Comparison of ENCODE assay signal across 13 mouse cellular contexts in genomic region chr4:143383646-143384045, GRCm38 (mm10). TPM values are rescaled to one million over a fixed set of nuclear protein-coding genes. Genes with fewer than 3 reads are reported as not detected.
A peak's percentile ranks its signal among the peaks of the same experiment; 100 is the strongest.
DNase-seq lines count a peak whose midpoint lies in the region; ATAC-seq and TF ChIP-seq lines count a peak whose summit lies in the region.
"Had no signal": no experiment of that assay in that cellular context is flagged by ENCODE, and none has a peak within 500 bp of the region (broad histone marks: within the 10 kb centered on the region; RNA-seq: fewer than 3 reads in every experiment).

No protein-coding gene starts in this region.

- H3K36me3 ChIP-seq in embryonic facial prominence, embryonic 11.5 days (replicated peaks; ENCODE audit: control insufficient read depth, insufficient read depth, low read depth, low read length), result no peaks in the 10 kb centered on the region
- no peaks in the 10 kb centered on the region for H3K36me3 ChIP-seq in embryonic facial prominence, embryonic 10.5 days (replicated peaks)
- H3K36me3 ChIP-seq in limb, embryonic 11.5 days (ENCODE audit: control insufficient read depth, insufficient read depth, low read length), result no peaks in the 10 kb centered on the region
- H3K36me3 ChIP-seq in limb, embryonic 10.5 days, result no peaks in the 10 kb centered on the region
- H3K36me3 ChIP-seq: liver, embryonic 15.5 days had no signal

- no peak for ATAC-seq in embryonic facial prominence, embryonic 11.5 days (replicated peaks; ENCODE audit: insufficient number of reproducible peaks, low FRiP score, low TSS enrichment, low read depth)
- ATAC-seq in limb, embryonic 11.5 days (ENCODE audit: insufficient number of reproducible peaks, low FRiP score, low TSS enrichment, low read depth), result no peak
- ATAC-seq: intestine, embryonic 16.5 days had no signal

- H3K4me1 ChIP-seq in embryonic facial prominence, embryonic 11.5 days (ENCODE audit: control insufficient read depth, insufficient read depth, low read length), result no peaks in the 10 kb centered on the region
- H3K4me1 ChIP-seq in embryonic facial prominence, embryonic 10.5 days, result peaks cover 13% of the 10 kb centered on the region
- H3K4me1 ChIP-seq in limb, embryonic 11.5 days (ENCODE audit: control insufficient read depth, insufficient read depth, low read length), result no peaks in the 10 kb centered on the region
- H3K4me1 ChIP-seq in limb, embryonic 10.5 days, result no peaks in the 10 kb centered on the region
- H3K4me1 ChIP-seq in cortical plate, adult 2 months (ENCODE audit: control insufficient read depth, insufficient read depth, low read length), result no peaks in the 10 kb centered on the region
- H3K4me1 ChIP-seq: liver, embryonic 15.5 days had no signal

- TF ChIP-seq POLR2A in cortical plate, adult 2 months (IDR thresholded peaks at IDR 0.05; ENCODE audit: extremely low read depth, insufficient read depth, low read length), result no peak

- 42% methylated on average over 4 of the region's 4 CpGs for WGBS in embryonic facial prominence, embryonic 11.5 days
- WGBS in embryonic facial prominence, embryonic 10.5 days, result 43% methylated on average over 4 of the region's 4 CpGs
- 43% methylated on average over 4 of the region's 4 CpGs for WGBS in limb, embryonic 11.5 days
- WGBS in limb, embryonic 10.5 days, result 43% methylated on average over 4 of the region's 4 CpGs

- H3K4me3 ChIP-seq in embryonic facial prominence, embryonic 11.5 days (ENCODE audit: low read depth, low read length), result no peak overlapping the region
- no peak overlapping the region for H3K4me3 ChIP-seq in embryonic facial prominence, embryonic 10.5 days
- H3K4me3 ChIP-seq in limb, embryonic 11.5 days (ENCODE audit: low read depth, low read length), result no peak overlapping the region
- no peak overlapping the region for H3K4me3 ChIP-seq in limb, embryonic 10.5 days
- no peak overlapping the region for H3K4me3 ChIP-seq in cortical plate, adult 2 months (ENCODE audit: insufficient read depth, low read length)
- H3K4me3 ChIP-seq: liver, embryonic 15.5 days had no signal

- peak; percentile 46 for DNase-seq in embryonic facial prominence, embryonic 11.5 days (ENCODE audit: low spot score)
- DNase-seq in embryonic facial prominence, embryonic 10.5 days (ENCODE audit: low spot score), result no peak
- peak; percentile 36 for DNase-seq in limb, embryonic 11.5 days (ENCODE audit: low spot score)
- no peak for DNase-seq in limb, embryonic 10.5 days (ENCODE audit: low spot score)
- peak; percentile 14 for DNase-seq in A20 (ENCODE audit: low read depth, low spot score)
- no peak for DNase-seq in frontal cortex, postnatal 10 days (ENCODE audit: low spot score in 2 of 2)
- no peak for DNase-seq in frontal cortex, postnatal 14 days (ENCODE audit: low spot score in 2 of 2)
- DNase-seq: adrenal gland, adult 2 months; cerebellum, adult 9-10 months had no signal

- no peaks in the 10 kb centered on the region; the same call in 1 of the 2 replicates for H3K27me3 ChIP-seq in embryonic facial prominence, embryonic 11.5 days (ENCODE audit: control insufficient read depth, insufficient read depth, low read length)
- H3K27me3 ChIP-seq in embryonic facial prominence, embryonic 10.5 days (replicated peaks; ENCODE audit: low read depth, poor library complexity, severe bottlenecking), result peaks cover 15% of the 10 kb centered on the region
- H3K27me3 ChIP-seq in limb, embryonic 11.5 days (ENCODE audit: control insufficient read depth, insufficient read depth, low read length), result 0 out of 2 replicates have a peak, but pooled peaks cover 2% of the 10 kb centered on the region
- peaks cover 15% of the 10 kb centered on the region for H3K27me3 ChIP-seq in limb, embryonic 10.5 days (ENCODE audit: low read depth, poor library complexity, severe bottlenecking)

- H3K27ac ChIP-seq in embryonic facial prominence, embryonic 11.5 days (replicated peaks; ENCODE audit: low read depth, low read length), result no peak overlapping the region
- no peak overlapping the region for H3K27ac ChIP-seq in embryonic facial prominence, embryonic 10.5 days (replicated peaks)
- H3K27ac ChIP-seq in limb, embryonic 11.5 days (replicated peaks; ENCODE audit: low read depth, low read length), result no peak overlapping the region
- no peak overlapping the region for H3K27ac ChIP-seq in limb, embryonic 10.5 days
- no peak overlapping the region for H3K27ac ChIP-seq in cortical plate, adult 2 months (ENCODE audit: insufficient read depth, low read length)
- H3K27ac ChIP-seq: liver, embryonic 15.5 days had no signal

- no peak overlapping the region for H3K4me2 ChIP-seq in embryonic facial prominence, embryonic 11.5 days (ENCODE audit: low read depth, low read length)
- H3K4me2 ChIP-seq in limb, embryonic 11.5 days (ENCODE audit: low read depth, severe bottlenecking), result no peak overlapping the region
- H3K4me2 ChIP-seq: liver, embryonic 15.5 days had no signal

- peak; percentile 28; the same call in 1 of the 2 replicates for TF ChIP-seq CTCF in cortical plate, adult 2 months (IDR thresholded peaks at IDR 0.05; ENCODE audit: extremely low read depth, insufficient read depth, low read length)

- no peaks in the 10 kb centered on the region for H3K9me3 ChIP-seq in embryonic facial prominence, embryonic 11.5 days (replicated peaks; ENCODE audit: control insufficient read depth, low read length)
- H3K9me3 ChIP-seq in embryonic facial prominence, embryonic 10.5 days, result no peaks in the 10 kb centered on the region
- H3K9me3 ChIP-seq in limb, embryonic 11.5 days (ENCODE audit: control insufficient read depth, low read length), result no peaks in the 10 kb centered on the region
- H3K9me3 ChIP-seq in limb, embryonic 10.5 days (replicated peaks), result no peaks in the 10 kb centered on the region
- H3K9me3 ChIP-seq: liver, embryonic 15.5 days had no signal

- no peak overlapping the region for H3K9ac ChIP-seq in embryonic facial prominence, embryonic 11.5 days (replicated peaks; ENCODE audit: low read length)
- H3K9ac ChIP-seq in limb, embryonic 11.5 days (ENCODE audit: low read length), result no peak overlapping the region
- H3K9ac ChIP-seq: liver, embryonic 15.5 days had no signal

RNA-seq across cellular contexts. Expression of gene Pramel1, which starts 10.6 kb away (rescaled TPM):
- polyA plus RNA-seq in embryonic facial prominence, embryonic 11.5 days (2014; fragmentation: Nextera tagmentation; extraction: Ambion mirVana), result not detected in 2 replicates
- not detected in 2 replicates for polyA plus RNA-seq in embryonic facial prominence, embryonic 10.5 days (2016; fragmentation: Nextera tagmentation; extraction: Ambion mirVana)
- polyA plus RNA-seq in limb, embryonic 11.5 days (2014; fragmentation: Nextera tagmentation; extraction: Ambion mirVana), result not detected in 2 replicates
- polyA plus RNA-seq in limb, embryonic 10.5 days (2016; fragmentation: Nextera tagmentation; extraction: Ambion mirVana), result not detected in 2 replicates
- 0.06 TPM in 2 replicates for polyA plus RNA-seq in cortical plate, adult 2 months (2012; rRNA removed)
- polyA plus RNA-seq: adrenal gland, adult 2 months; intestine, embryonic 16.5 days; liver, embryonic 15.5 days; stomach, embryonic 16.5 days had no signal

RNA-seq across cellular contexts. Expression of gene Pramef8, which starts 28.6 kb away (rescaled TPM):
- 18.7 and 19.0 TPM in 2 replicates for polyA plus RNA-seq in embryonic facial prominence, embryonic 11.5 days (2014; fragmentation: Nextera tagmentation; extraction: Ambion mirVana)
- polyA plus RNA-seq in embryonic facial prominence, embryonic 10.5 days (2016; fragmentation: Nextera tagmentation; extraction: Ambion mirVana), result 18.1 and 21.5 TPM in 2 replicates
- 16.8 and 19.7 TPM in 2 replicates for polyA plus RNA-seq in limb, embryonic 11.5 days (2014; fragmentation: Nextera tagmentation; extraction: Ambion mirVana)
- 14.9 and 21.1 TPM in 2 replicates for polyA plus RNA-seq in limb, embryonic 10.5 days (2016; fragmentation: Nextera tagmentation; extraction: Ambion mirVana)
- polyA plus RNA-seq in cortical plate, adult 2 months (2012; rRNA removed), result 7.6 and 8.1 TPM in 2 replicates

RNA-seq across cellular contexts. Expression of gene Lrrc38, which starts 34.1 kb away (rescaled TPM):
- polyA plus RNA-seq in embryonic facial prominence, embryonic 11.5 days (2014; fragmentation: Nextera tagmentation; extraction: Ambion mirVana), result 0.11 and 0.14 TPM in 2 replicates
- 0.10 TPM in 1 of 2 replicates, not detected in the other for polyA plus RNA-seq in embryonic facial prominence, embryonic 10.5 days (2016; fragmentation: Nextera tagmentation; extraction: Ambion mirVana)
- 0.11 and 0.41 TPM in 2 replicates for polyA plus RNA-seq in limb, embryonic 11.5 days (2014; fragmentation: Nextera tagmentation; extraction: Ambion mirVana)
- 0.08 and 0.14 TPM in 2 replicates for polyA plus RNA-seq in limb, embryonic 10.5 days (2016; fragmentation: Nextera tagmentation; extraction: Ambion mirVana)
- 2.3 and 3.0 TPM in 2 replicates for polyA plus RNA-seq in cortical plate, adult 2 months (2012; rRNA removed)
- polyA plus RNA-seq: intestine, embryonic 16.5 days had no signal

Comparison
In these comparisons a context has a peak if more than half of its experiments do, and no peak if none do; other contexts are left out.
1. DNase-seq: peak in embryonic facial prominence, embryonic 11.5 days (single experiment), limb, embryonic 11.5 days (single experiment) and A20 (single experiment); none in embryonic facial prominence, embryonic 10.5 days (single experiment), limb, embryonic 10.5 days (single experiment), frontal cortex, postnatal 10 days (0 of 2) and frontal cortex, postnatal 14 days (0 of 2).